Mouse (Mus musculus) myocyte (in vitro differentiated cells): Measurements from ENCODE around the gene Tpo. TPM values are rescaled to one million over a fixed set of nuclear protein-coding genes. Genes with fewer than 3 reads are reported as not detected.

Source experiments
- H3K27me3 ChIP-seq: one replicate; pipeline ENCODE4 v1.6.1; 2011; ENCODE audit not compliant: control insufficient read depth, insufficient read depth, insufficient read length
- H3K36me3 ChIP-seq: one replicate; pipeline ENCODE4 v1.6.1; 2011; ENCODE audit not compliant: control insufficient read depth, insufficient read depth
- H3K4me2 ChIP-seq: one replicate; pipeline ENCODE4 v1.6.1; 2011; ENCODE audit warnings: low read depth, control low read depth
- H3K4me3 ChIP-seq: one replicate; pipeline ENCODE4 v1.5.1; 2011; ENCODE audit warnings: mild to moderate bottlenecking, control low read depth, moderate library complexity
- H3K79me2 ChIP-seq: one replicate; pipeline ENCODE4 v1.6.1; 2011; ENCODE audit not compliant: control insufficient read depth, insufficient read depth
- H3ac ChIP-seq: one replicate; pipeline ENCODE4 v1.6.1; 2011; ENCODE audit not compliant: control insufficient read depth, insufficient read length
- CEBPB ChIP-seq: IDR thresholded peaks from 2 replicates; pipeline ENCODE4 v1.6.1; 2011; ENCODE audit warnings: mild to moderate bottlenecking, moderate library complexity; ENCODE audit not compliant: poor library complexity, insufficient read depth, severe bottlenecking
- E2F4 ChIP-seq: IDR thresholded peaks from one replicate; pipeline ENCODE4 v1.6.1; 2011; ENCODE audit warnings: mild to moderate bottlenecking, control low read depth, moderate library complexity; ENCODE audit not compliant: insufficient read depth
- MAX ChIP-seq: IDR thresholded peaks from one replicate; pipeline ENCODE4 v1.6.1; 2011; ENCODE audit warnings: low read depth, mild to moderate bottlenecking, control low read depth
- MYOD1 ChIP-seq, 3 experiments: IDR thresholded peaks; one replicate each; pipeline ENCODE4 v1.6.1; 2011; ENCODE audit warnings: control low read depth in 2 of 3, low read depth in 2 of 3, mild to moderate bottlenecking in 2 of 3, moderate library complexity in 1 of 3; ENCODE audit not compliant: insufficient read length in 2 of 3, control insufficient read depth in 1 of 3
- MYOG ChIP-seq, 3 experiments: IDR thresholded peaks; one replicate each; pipeline ENCODE4 v1.6.1; 2011; ENCODE audit warnings: control low read depth in 2 of 3, low read depth in 2 of 3, mild to moderate bottlenecking in 2 of 3; ENCODE audit not compliant: insufficient read length in 2 of 3, control insufficient read depth in 1 of 3, insufficient read depth in 1 of 3
- POLR2A ChIP-seq: IDR thresholded peaks from one replicate; pipeline ENCODE4 v1.6.1; 2011; ENCODE audit warnings: low read depth, mild to moderate bottlenecking, control low read depth, moderate library complexity; ENCODE audit not compliant: insufficient read length
- POLR2AphosphoS2 ChIP-seq: IDR thresholded peaks from one replicate; pipeline ENCODE4 v1.6.1; 2011; ENCODE audit warnings: low read depth, control low read depth; ENCODE audit not compliant: insufficient read length
- REST ChIP-seq: IDR thresholded peaks from one replicate; pipeline ENCODE4 v1.6.1; 2011; ENCODE audit warnings: mild to moderate bottlenecking, control low read depth, moderate library complexity; ENCODE audit not compliant: insufficient read depth, insufficient read length
- SRF ChIP-seq: IDR thresholded peaks from one replicate; pipeline ENCODE4 v1.6.1; 2011; ENCODE audit warnings: low read depth; ENCODE audit not compliant: control insufficient read depth, insufficient read length
- TCF12 ChIP-seq: IDR thresholded peaks from one replicate; pipeline ENCODE4 v1.6.1; 2011; ENCODE audit warnings: mild to moderate bottlenecking, control low read depth; ENCODE audit not compliant: poor library complexity, insufficient read depth, severe bottlenecking
- TCF3 ChIP-seq: IDR thresholded peaks from one replicate; pipeline ENCODE4 v1.6.1; 2011; ENCODE audit warnings: low read depth, control low read depth; ENCODE audit not compliant: insufficient read length
- USF1 ChIP-seq: IDR thresholded peaks from one replicate; pipeline ENCODE4 v1.6.1; 2011; ENCODE audit warnings: low read depth, mild to moderate bottlenecking, control low read depth, moderate library complexity
- polyA plus RNA-seq: library from polyadenylated mRNA; unstranded; fragments of >200 nt; fragmentation: generic; extraction: Trizol; gene quantifications from one replicate; pipeline ENCODE4 v1.2.1, GENCODE M21; 2012; ENCODE audit warnings: missing spikeins

The Tpo gene
- polyA plus RNA-seq, 1 experiment: not detected

DNA sequence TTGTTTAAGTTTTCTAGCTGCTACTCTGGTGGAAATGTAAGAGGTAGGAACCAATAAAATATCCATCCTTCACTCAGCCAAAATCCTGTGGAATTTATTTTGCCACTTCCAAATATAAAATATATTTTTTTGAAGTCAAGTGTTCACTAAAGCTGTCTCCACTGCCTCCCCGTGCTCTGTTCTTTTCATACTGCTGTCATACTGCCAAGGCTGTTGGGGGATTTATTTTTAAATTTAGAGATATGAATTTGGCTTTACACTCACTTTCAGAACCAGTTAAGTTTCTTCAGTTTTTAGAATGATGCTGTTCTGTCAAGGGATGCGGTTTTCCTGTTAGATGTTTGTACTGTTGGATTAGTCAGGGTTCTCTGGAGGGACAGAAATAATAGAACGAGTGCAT, 36.1 kb upstream of the Tpo start:
- no peaks in the 10 kb centered on the region for H3K79me2 ChIP-seq
- no peak overlapping the region for H3K4me3 ChIP-seq
- H3K36me3 ChIP-seq: no peaks in the 10 kb centered on the region
- H3K4me2 ChIP-seq: no peak overlapping the region
- H3K27me3 ChIP-seq: no peaks in the 10 kb centered on the region
- H3ac ChIP-seq: no peak overlapping the region
- TF ChIP-seq MYOG (IDR thresholded peaks at IDR 0.05; ENCODE audit: control insufficient read depth in 1 of 3, insufficient read depth in 1 of 3, insufficient read length in 2 of 3, low read depth in 2 of 3): no peak
- no peak for TF ChIP-seq MYOD1 (IDR thresholded peaks at IDR 0.05; ENCODE audit: control insufficient read depth in 1 of 3, insufficient read length in 2 of 3, low read depth in 2 of 3)
- TF ChIP-seq SRF: no peak
- TF ChIP-seq POLR2A: no peak
- TF ChIP-seq TCF12: no peak
- TF ChIP-seq CEBPB: no peak
- TF ChIP-seq POLR2AphosphoS2: no peak
- TF ChIP-seq E2F4: no peak
- TF ChIP-seq REST: no peak
- no peak for TF ChIP-seq USF1
- TF ChIP-seq TCF3: no peak
- TF ChIP-seq MAX: no peak

DNA sequence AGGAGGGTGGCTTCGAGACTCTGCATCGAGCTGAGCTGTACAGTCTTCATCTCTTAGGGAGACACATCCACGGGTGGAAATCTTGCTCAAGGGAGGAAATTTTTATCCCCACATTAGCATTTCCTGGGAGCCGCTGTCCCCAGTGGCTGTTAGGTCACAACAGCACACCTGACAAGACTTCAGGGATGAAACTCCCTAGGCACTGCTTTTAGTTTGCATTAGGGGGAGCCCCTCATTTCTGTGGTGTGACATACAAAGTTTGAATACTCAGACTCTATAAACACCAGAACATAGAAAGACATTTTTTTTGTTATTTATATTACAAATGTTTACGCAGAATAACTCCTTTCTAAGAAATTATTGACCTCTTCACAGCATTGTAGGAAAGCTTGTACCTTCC, 32.1 kb upstream of the Tpo start:
- Histone ChIP-seq H3K27me3 (no peaks in the 10 kb centered on the region), H3K79me2 (no peaks in the 10 kb centered on the region), H3K4me3 (no peak overlapping the region), H3K4me2 (no peak overlapping the region), H3ac (no peak overlapping the region), H3K36me3 (no peaks in the 10 kb centered on the region)
- TF ChIP-seq SRF: no peak
- TF ChIP-seq POLR2AphosphoS2: no peak
- TF ChIP-seq USF1: no peak
- no peak for TF ChIP-seq E2F4
- no peak for TF ChIP-seq MYOG (IDR thresholded peaks at IDR 0.05; ENCODE audit: control insufficient read depth in 1 of 3, insufficient read depth in 1 of 3, insufficient read length in 2 of 3, low read depth in 2 of 3)
- TF ChIP-seq MYOD1 (IDR thresholded peaks at IDR 0.05; ENCODE audit: control insufficient read depth in 1 of 3, insufficient read length in 2 of 3, low read depth in 2 of 3): no peak
- TF ChIP-seq TCF3: no peak
- TF ChIP-seq REST: no peak
- no peak for TF ChIP-seq TCF12
- TF ChIP-seq POLR2A: no peak
- no peak for TF ChIP-seq MAX
- TF ChIP-seq CEBPB: no peak

DNA sequence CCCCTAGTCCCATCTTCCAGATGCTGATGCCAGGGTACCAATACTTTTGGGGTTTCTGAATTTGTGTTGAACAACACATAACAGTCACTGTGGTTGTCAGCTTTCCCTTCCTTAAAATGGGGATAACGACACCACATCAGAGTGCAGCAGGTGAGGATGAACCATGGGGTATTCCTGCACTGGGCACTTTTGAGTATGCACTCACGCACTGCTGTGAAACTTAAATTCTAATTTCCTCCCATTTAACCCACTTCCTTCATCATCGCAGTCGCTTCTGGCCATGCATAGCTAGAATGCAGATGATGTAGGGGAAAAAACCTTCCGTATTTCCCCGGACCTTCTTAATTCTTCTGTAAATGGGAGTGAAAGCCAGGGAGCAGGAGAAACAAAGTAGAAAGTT, 31.6 kb upstream of the Tpo start:
- no peak overlapping the region for H3ac ChIP-seq
- no peaks in the 10 kb centered on the region for H3K79me2 ChIP-seq
- TF ChIP-seq REST (no peak), SRF (no peak), CEBPB (no peak), MYOD1 (IDR thresholded peaks at IDR 0.05; ENCODE audit: control insufficient read depth in 1 of 3, insufficient read length in 2 of 3, low read depth in 2 of 3) (no peak), MYOG (IDR thresholded peaks at IDR 0.05; ENCODE audit: control insufficient read depth in 1 of 3, insufficient read depth in 1 of 3, insufficient read length in 2 of 3, low read depth in 2 of 3) (no peak), MAX (no peak)
- H3K4me2 ChIP-seq: no peak overlapping the region
- H3K27me3 ChIP-seq: no peaks in the 10 kb centered on the region
- H3K36me3 ChIP-seq: no peaks in the 10 kb centered on the region
- H3K4me3 ChIP-seq: no peak overlapping the region

DNA sequence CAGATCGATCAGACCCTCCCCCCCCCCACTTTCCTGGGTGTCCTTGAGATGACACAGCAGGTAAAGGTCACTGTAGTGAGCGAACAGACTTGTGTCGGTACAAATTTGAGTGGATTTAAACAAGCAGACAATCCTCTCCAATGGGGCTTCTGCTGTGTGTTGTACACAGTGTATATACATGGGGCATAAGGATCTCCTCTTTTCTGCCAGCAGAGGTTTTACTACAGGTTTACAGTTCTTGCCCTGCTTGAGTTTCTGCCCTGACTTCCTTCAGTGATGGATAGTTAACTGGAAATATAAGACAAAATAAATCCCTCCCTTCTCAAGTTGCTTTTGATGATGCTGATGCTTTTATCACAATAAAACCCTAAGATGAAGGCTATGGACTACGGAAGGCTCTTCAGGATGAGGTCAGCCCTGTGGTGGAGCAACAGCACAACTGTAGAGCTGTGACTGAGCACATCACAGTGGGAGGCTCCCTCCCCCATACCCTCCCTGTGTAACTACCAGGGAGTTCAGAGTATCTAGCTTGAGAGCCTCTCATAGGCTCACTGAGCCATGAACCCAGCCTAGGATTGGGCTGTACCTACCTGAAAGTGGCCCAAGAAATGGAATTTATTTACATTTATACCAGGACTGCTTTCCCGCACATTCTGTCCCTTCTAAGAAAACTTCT, 29.4 kb upstream of the Tpo start:
- H3K79me2 ChIP-seq: no peaks in the 10 kb centered on the region
- H3K27me3 ChIP-seq: no peaks in the 10 kb centered on the region
- TF ChIP-seq MAX: no peak
- no peak for TF ChIP-seq POLR2A
- TF ChIP-seq E2F4: no peak
- no peaks in the 10 kb centered on the region for H3K36me3 ChIP-seq
- no peak overlapping the region for H3K4me2 ChIP-seq
- H3ac ChIP-seq: no peak overlapping the region
- no peak overlapping the region for H3K4me3 ChIP-seq

DNA sequence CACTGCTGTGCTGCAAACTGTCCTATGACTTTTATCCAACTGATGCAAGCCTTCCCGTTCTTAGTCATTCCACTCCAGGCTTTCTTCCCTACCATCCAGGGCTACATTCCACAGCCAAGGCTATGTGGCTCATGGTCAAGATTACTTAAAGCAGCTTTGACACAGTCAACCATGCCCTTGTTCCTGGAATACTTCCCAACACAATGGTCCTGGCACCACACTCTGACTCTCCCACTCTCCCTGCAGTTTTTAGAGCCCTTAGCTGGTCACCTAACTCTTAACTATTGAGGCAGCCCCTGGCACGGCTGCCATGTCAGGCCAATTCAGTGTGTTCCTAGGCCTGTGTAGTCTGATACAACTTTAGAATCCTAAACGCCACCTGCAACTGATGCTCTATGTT, 28.1 kb upstream of the Tpo start:
- H3ac ChIP-seq: no peak overlapping the region
- no peak overlapping the region for H3K4me3 ChIP-seq
- no peaks in the 10 kb centered on the region for H3K36me3 ChIP-seq
- H3K27me3 ChIP-seq: no peaks in the 10 kb centered on the region
- TF ChIP-seq POLR2A (no peak), MYOD1 (IDR thresholded peaks at IDR 0.05; ENCODE audit: control insufficient read depth in 1 of 3, insufficient read length in 2 of 3, low read depth in 2 of 3) (no peak), MYOG (IDR thresholded peaks at IDR 0.05; ENCODE audit: control insufficient read depth in 1 of 3, insufficient read depth in 1 of 3, insufficient read length in 2 of 3, low read depth in 2 of 3) (no peak), REST (no peak), USF1 (no peak), TCF3 (no peak)
- no peaks in the 10 kb centered on the region for H3K79me2 ChIP-seq
- H3K4me2 ChIP-seq: no peak overlapping the region
